Mouse (Mus musculus): ENCODE data around the gene Naa60.

DNA sequence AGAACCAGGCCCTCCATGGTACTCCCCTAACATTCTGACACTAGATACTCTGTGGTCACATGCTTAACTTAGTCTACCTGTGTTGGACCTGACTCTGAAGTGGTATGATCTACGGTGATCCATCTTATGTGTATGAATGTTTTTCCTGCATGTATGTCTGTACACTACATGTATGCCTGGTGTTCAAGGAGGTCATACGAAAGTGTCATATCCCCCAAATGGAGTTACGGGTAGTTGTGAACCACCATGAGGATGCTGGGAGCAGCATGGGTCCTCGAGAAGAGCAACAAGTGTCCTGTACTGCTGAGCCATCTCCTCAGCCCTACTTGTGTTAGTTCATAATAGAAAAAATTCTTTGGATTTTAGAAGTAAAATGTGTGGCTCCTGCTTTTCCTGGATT is 4.2 kb downstream of the Naa60 start:
- TF ChIP-seq CTCF (IDR thresholded peaks at IDR 0.05; ENCODE audit: low read depth) (no peak), EP300 (IDR thresholded peaks at IDR 0.05; ENCODE audit: low read depth) (no peak)
